Mouse (Mus musculus) intestine, postnatal 0 days (tissue): ENCODE measurements around the gene Cdk9. TPM values are rescaled to one million over a fixed set of nuclear protein-coding genes. Genes with fewer than 3 reads are reported as not detected.

Experiments used
- ATAC-seq: fragments of 200-750 bp; cut with Nextera tagmentation; 2 replicates; pipeline ENCODE4 v1.8.0; 2017; ENCODE audit warnings: mild to moderate bottlenecking, moderate TSS enrichment, moderate library complexity
- H3K27ac ChIP-seq: fragments of 300-500 bp; sonication (generic); 2 replicates; pipeline ENCODE4 v1.5.1; 2014; ENCODE audit warnings: mild to moderate bottlenecking, low read depth, low read length, moderate library complexity
- H3K27me3 ChIP-seq: fragments of 300-500 bp; sonication (generic); replicated peaks from 2 replicates; pipeline ENCODE4 v1.6.1; 2014; ENCODE audit warnings: low read length, mixed read lengths; ENCODE audit not compliant: control insufficient read depth, insufficient read depth
- H3K36me3 ChIP-seq: fragments of 300-500 bp; sonication (generic); 2 replicates; pipeline ENCODE4 v1.6.1; 2014; ENCODE audit warnings: mild to moderate bottlenecking, moderate library complexity; ENCODE audit not compliant: control insufficient read depth, insufficient read depth
- H3K4me1 ChIP-seq: fragments of 300-500 bp; sonication (generic); replicated peaks from 2 replicates; pipeline ENCODE4 v1.6.1; 2014; ENCODE audit warnings: antibody characterized with exemption, low read length, mixed read lengths; ENCODE audit not compliant: control insufficient read depth, insufficient read depth
- H3K4me2 ChIP-seq: fragments of 300-500 bp; sonication (generic); replicated peaks from 2 replicates; pipeline ENCODE4 v1.6.1; 2014; ENCODE audit warnings: low read depth, mild to moderate bottlenecking, moderate library complexity
- H3K4me3 ChIP-seq: fragments of 300-500 bp; sonication (generic); 2 replicates; pipeline ENCODE4 v1.5.1; 2014; ENCODE audit warnings: low read depth, low read length
- H3K9ac ChIP-seq: fragments of 300-500 bp; sonication (generic); 2 replicates; pipeline ENCODE4 v1.6.1; 2014; ENCODE audit warnings: mild to moderate bottlenecking, low read depth, low read length
- H3K9me3 ChIP-seq: fragments of 300-500 bp; sonication (generic); 2 replicates; pipeline ENCODE4 v1.6.1; 2016; ENCODE audit warnings: mixed run types; ENCODE audit not compliant: control insufficient read depth
- CTCF ChIP-seq: sonication (generic); IDR thresholded peaks from 2 replicates; pipeline ENCODE4 v1.5.1; 2016; ENCODE audit warnings: low read depth, mild to moderate bottlenecking, control low read depth, antibody characterized with exemption, moderate library complexity
- WGBS: fragments of 180-500 bp; shearing (Covaris S2); extraction: QIAGEN DNeasy Blood & Tissue Kit; methylation state at CpG from one replicate; pipeline ENCODE4 v1.1.7; 2014; 5-methylcytosine and 5-hydroxymethylcytosine counted together
- microRNA counts: library from miRNA; unstranded; fragments of <30 nt; microRNA quantifications from one replicate; lab custom pipeline; 2016
- microRNA-seq: library from miRNA; unstranded; fragments of <30 nt; microRNA quantifications from one replicate; pipeline ENCODE4, GENCODE M21; 2016
- polyA plus RNA-seq: library from polyadenylated mRNA; unstranded; fragments of >200 nt; fragmentation: Nextera tagmentation; extraction: Ambion mirVana; gene quantifications from 2 replicates; pipeline ENCODE4 v1.2.1, GENCODE M21; 2015

The Cdk9 gene
- polyA plus RNA-seq, 1 experiment from 2014 or later: 54.0 TPM

- H3K27ac ChIP-seq: no peak overlapping the region
- WGBS: 34% methylated on average over 7 of the region's 7 CpGs
- no peaks in the 10 kb centered on the region for H3K9me3 ChIP-seq
- no peaks in the 10 kb centered on the region for H3K27me3 ChIP-seq
- H3K4me3 ChIP-seq: no peak overlapping the region
- H3K4me1 ChIP-seq: no peaks in the 10 kb centered on the region
- peak; percentile 35; the same call in 1 of the 2 replicates for ATAC-seq
- TF ChIP-seq CTCF: no peak
- no peak overlapping the region for H3K9ac ChIP-seq
- H3K36me3 ChIP-seq: no peaks in the 10 kb centered on the region; the same call in 1 of the 2 replicates
- no peak overlapping the region for H3K4me2 ChIP-seq
Observed at GRCm38 (mm10) chr2:32661509-32662107, 51.3 kb downstream of the Cdk9 start.

GRCm38 (mm10) chr2:32658873-32659272, 54.0 kb downstream of the Cdk9 start:
- H3K27ac ChIP-seq: no peak overlapping the region
- TF ChIP-seq CTCF: no peak
- H3K4me3 ChIP-seq: no peak overlapping the region
- no peaks in the 10 kb centered on the region; the same call in 1 of the 2 replicates for H3K36me3 ChIP-seq
- H3K9ac ChIP-seq: no peak overlapping the region
- 85% methylated on average over 2 of the region's 2 CpGs for WGBS
- H3K9me3 ChIP-seq: no peaks in the 10 kb centered on the region
- H3K4me1 ChIP-seq: no peaks in the 10 kb centered on the region
- no peak overlapping the region for H3K4me2 ChIP-seq
- no peak for ATAC-seq
- no peaks in the 10 kb centered on the region for H3K27me3 ChIP-seq

GRCm38 (mm10) chr2:32655826-32656225, 57.0 kb downstream of the Cdk9 start:
- 0 out of 2 replicates have a peak, but pooled peaks have one; percentile 23 for ATAC-seq
- Histone ChIP-seq H3K4me2 (no peak overlapping the region), H3K36me3 (no peaks in the 10 kb centered on the region; the same call in 1 of the 2 replicates), H3K4me1 (no peaks in the 10 kb centered on the region), H3K9me3 (no peaks in the 10 kb centered on the region), H3K27ac (no peak overlapping the region; the same call in 1 of the 2 replicates), H3K9ac (no peak overlapping the region), H3K4me3 (no peak overlapping the region), H3K27me3 (no peaks in the 10 kb centered on the region)
- WGBS: 55% methylated on average over 12 of the region's 12 CpGs
- no peak for TF ChIP-seq CTCF

MicroRNAs encoded within 50 kb of the gene (microRNA counts, 519-probe panel; counts per million panel counts)
- not detected for microRNA mmu-miR-2861 (lab: Ali Mortazavi, UCI)

Small RNA genes lying within 50 kb of the gene (microRNA-seq; reads per million reads assigned to microRNA genes)
- gene Gm47291 (not detected), gene Mir2861 (not detected), gene Mir3960 (not detected), gene Mir8093 (not detected)

Other genes starting within 250 kb of the Cdk9 start
- gene Fam102a, start 177.7 kb downstream of the Cdk9 start, polyA plus RNA-seq: 18.0 and 18.4 TPM in 2 replicates
- gene Dpm2, start 142.2 kb downstream of the Cdk9 start, polyA plus RNA-seq: 120 and 124 TPM in 2 replicates
- not detected in 2 replicates for gene Pip5kl1, start 138.3 kb downstream of the Cdk9 start, polyA plus RNA-seq
- 0.14 TPM in 1 of 2 replicates, not detected in the other for gene 9430097D07Rik, start 137.4 kb downstream of the Cdk9 start, polyA plus RNA-seq
- gene St6galnac4, start 126.0 kb downstream of the Cdk9 start, polyA plus RNA-seq: 5.7 and 6.6 TPM in 2 replicates
- 8.3 and 9.1 TPM in 2 replicates for gene St6galnac6, start 113.4 kb downstream of the Cdk9 start, polyA plus RNA-seq
- 10.5 and 12.1 TPM in 2 replicates for gene Ak1, start 91.3 kb downstream of the Cdk9 start, polyA plus RNA-seq
- gene Eng, start 66.5 kb downstream of the Cdk9 start, polyA plus RNA-seq: 32.2 and 34.1 TPM in 2 replicates
- gene Fpgs, start 8.9 kb downstream of the Cdk9 start, polyA plus RNA-seq: 12.4 and 15.2 TPM in 2 replicates
- 11.2 and 11.7 TPM in 2 replicates for gene Sh2d3c, start 8.0 kb upstream of the Cdk9 start, polyA plus RNA-seq
- 0.18 TPM in 2 replicates for gene 6330409D20Rik, start 27.9 kb upstream of the Cdk9 start, polyA plus RNA-seq
- gene Tor2a, start 44.2 kb upstream of the Cdk9 start, polyA plus RNA-seq: 59.2 and 60.4 TPM in 2 replicates
- gene Ttc16, start 62.6 kb upstream of the Cdk9 start, polyA plus RNA-seq: 0.04 and 0.09 TPM in 2 replicates
- gene Ptrh1, start 62.7 kb upstream of the Cdk9 start, polyA plus RNA-seq: 8.4 and 10.5 TPM in 2 replicates
- gene Cfap157, start 71.4 kb upstream of the Cdk9 start, polyA plus RNA-seq: 0.47 and 0.76 TPM in 2 replicates
- 12.1 and 12.2 TPM in 2 replicates for gene Stxbp1, start 134.2 kb upstream of the Cdk9 start, polyA plus RNA-seq
- 13.9 and 15.3 TPM in 2 replicates for gene Fam129b, start 163.0 kb upstream of the Cdk9 start, polyA plus RNA-seq
- gene Rpl12, start 248.5 kb upstream of the Cdk9 start, polyA plus RNA-seq: 90.6 and 103 TPM in 2 replicates
- gene Lrsam1, start 248.5 kb upstream of the Cdk9 start, polyA plus RNA-seq: 4.3 and 4.4 TPM in 2 replicates